Mouse (Mus musculus) frontal cortex, postnatal 36 days (tissue): ENCODE measurements around the gene Renbp.

ENCODE experiments used
- DNase-seq, 2 experiments: peaks; one replicate each; pipeline ENCODE4 v3.0.0; 2022; ENCODE audit warnings: low spot score in 2 of 2

The Renbp gene

DNA sequence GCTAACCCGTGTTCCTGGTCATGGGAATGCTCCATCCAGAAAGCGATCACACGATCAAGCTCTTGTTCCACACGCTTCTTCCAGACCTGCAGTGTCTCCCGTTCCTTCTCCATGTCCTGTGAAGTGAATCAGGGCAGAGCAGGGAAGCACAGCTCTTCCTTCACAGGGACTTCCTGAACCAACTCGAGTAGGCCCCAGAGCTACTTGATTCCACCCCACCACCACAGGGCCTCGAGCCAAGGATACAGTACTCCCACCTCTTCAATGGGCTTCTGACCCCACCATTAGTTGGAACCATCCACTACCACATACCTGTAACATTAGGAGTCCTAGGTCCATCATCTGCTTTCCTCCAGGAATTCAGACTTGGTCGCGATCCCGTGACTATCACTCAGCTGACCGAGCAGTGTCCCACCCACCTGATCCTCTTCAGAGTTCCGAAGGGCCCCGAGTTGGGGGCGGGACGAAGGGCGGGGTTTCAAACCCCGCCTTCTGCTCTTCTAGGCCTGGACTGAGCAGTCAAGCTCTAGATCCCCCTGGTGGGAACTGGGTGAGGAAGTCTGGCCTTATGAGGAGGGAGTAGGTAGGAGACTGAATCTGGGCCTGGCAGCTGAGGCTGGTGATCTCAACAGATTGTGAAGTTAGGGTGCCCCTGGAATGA, at the start of gene Renbp:
Gene Renbp (minus strand): TSS at position 449 of the 661 bp plus-strand sequence.
- no peak for DNase-seq

DNA sequence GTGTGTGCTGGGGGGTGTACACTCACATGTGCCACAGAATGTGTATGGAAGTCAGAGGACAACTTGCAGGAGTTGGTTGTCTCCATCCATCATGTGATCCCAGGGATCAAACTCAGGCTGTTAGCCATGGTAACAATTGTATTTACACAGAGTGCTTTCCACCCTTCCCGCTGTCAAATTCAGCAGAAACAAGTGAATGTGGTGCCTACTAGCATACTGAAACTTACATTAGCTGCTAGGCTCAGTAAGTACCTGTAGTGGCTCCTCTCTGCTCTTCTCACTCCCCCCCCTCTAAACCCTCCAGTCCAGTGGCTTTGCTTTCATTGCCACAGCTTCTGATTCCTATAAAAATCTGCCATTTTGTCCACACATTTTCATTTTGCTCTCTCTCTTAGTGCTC, 47.1 kb upstream of the Renbp start:
- DNase-seq, result no peak

- no peak for DNase-seq
Observed at GRCm38 (mm10) chrX:73976283-73976682, 45.6 kb upstream of the Renbp start.

GRCm38 (mm10) chrX:73972774-73973173, 42.1 kb upstream of the Renbp start:
- DNase-seq, result no peak

GRCm38 (mm10) chrX:73970781-73971180, 40.1 kb upstream of the Renbp start:
- no peak for DNase-seq

GRCm38 (mm10) chrX:73969729-73970128, 39.1 kb upstream of the Renbp start:
- DNase-seq, result no peak

GRCm38 (mm10) chrX:73969167-73969566, 38.5 kb upstream of the Renbp start:
- DNase-seq, result no peak

- DNase-seq, result peak; percentile 89 to 90
Observed at GRCm38 (mm10) chrX:73967177-73968075, 36.8 kb upstream of the Renbp start.

DNA sequence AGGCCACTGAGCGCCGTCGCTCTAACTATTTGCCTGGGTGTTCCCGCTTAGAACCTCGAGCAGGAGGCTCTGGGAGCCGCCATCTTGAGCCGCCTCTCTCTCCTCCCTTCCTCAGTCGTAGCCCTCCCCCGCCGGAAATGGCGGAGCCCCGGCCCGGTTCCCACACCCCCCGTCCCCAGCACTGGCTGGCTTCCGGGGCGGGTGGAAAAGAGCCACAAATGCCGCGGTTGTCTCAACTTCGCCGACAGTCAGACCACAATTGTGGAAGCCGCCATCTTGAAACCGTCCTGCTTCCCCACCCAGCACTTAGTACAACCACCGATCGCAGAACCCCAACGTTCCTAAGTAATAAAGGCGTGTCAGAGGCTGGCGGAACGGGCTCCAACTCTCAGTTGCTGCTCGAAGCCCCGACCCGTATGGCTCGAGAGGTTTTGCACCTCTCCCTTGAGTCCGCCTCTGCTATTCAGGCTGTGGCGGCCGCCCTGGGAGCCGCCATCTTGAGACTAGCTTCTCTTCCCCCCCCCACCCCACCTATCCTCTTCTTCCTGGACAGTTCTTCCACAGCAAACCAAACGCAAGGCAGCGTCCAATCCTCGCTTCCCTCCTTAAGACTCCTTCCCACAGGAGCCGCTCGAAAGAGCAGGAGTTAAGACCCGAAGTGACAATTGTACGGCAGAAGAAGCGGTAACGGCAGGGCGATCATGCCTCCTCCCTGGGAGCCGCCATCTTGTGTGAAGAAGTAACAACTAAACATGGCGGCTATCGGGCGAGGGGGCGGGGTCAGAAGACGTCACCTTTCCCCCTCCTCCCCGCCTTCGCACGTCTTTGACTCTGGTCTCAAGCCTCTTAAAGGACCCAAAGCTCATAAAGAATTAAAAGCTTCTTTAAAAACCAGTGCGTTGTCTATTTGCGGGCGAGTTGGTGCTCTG, 35.9 kb upstream of the Renbp start, which contains the start of gene Hcfc1:
Gene Hcfc1 (minus strand): TSS at position 110 of the 929 bp plus-strand sequence.
- peak; percentile 86 to 90 for DNase-seq

- peak; percentile 65 to 67 for DNase-seq
Observed at GRCm38 (mm10) chrX:73965307-73965706, 34.7 kb upstream of the Renbp start.

DNA sequence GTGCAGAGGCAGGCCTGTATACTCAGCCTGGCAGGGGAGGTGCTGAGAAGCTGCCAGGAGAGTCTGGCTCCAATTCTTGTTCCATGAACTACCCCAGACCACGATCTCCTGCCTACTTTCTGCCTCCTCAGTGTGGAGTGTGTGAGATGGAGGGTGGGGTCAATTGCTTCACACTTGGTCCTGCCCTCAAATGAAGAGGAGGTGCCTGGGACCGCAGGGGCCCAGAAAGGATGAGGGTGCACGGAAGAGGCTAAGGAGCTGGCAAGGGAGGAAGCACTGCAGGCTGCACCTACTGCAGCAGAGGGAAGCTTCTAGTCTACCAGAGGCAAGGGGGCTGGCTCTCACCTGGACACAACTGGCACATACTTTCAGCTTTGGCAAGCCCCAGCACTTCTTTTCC, 33.7 kb upstream of the Renbp start:
- DNase-seq, result no peak

DNA sequence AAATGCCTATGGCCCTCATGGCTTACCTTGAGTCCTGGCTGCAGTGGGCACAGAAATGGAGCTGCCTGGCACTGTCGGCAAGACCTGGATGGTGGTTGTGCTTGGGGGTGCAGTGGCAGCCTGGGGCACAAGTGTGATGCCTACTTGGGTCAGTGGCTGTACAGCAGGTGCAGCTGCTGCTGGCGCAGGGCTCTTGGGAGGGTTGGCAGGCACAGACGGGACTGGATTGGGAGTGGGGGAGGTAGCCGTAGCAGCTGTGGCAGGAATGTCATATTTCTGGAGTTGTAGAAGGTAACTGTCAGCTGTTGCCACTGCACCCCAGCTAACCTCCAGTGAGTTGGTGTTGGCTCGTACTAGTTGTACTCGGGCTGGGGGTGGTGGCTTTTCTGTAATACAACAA, 24.3 kb upstream of the Renbp start:
- no peak for DNase-seq

GRCm38 (mm10) chrX:73952603-73953002, 22.0 kb upstream of the Renbp start:
- DNase-seq, result no peak

- no peak for DNase-seq
Observed at GRCm38 (mm10) chrX:73949341-73949740, 18.7 kb upstream of the Renbp start.

DNA sequence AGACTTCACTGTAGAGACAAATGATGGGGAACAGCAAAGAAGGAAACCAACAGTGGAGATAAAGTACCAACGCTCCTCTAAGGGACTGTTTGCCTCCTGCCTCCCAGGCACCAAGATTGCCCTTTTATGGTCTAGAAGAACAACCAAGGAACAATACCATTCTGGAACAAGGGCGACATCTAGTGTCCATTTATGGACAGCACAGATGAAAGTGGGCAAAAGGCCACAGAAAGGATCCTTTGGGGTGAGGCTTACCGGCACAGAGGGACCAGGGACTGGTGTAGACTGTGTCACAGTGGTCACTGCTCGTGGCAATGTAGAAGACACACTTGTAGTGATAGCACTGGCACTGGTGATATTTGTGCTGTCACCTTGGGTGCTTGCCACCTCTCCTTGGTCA, 18.0 kb upstream of the Renbp start:
- peak; percentile 29 to 53 for DNase-seq

DNA sequence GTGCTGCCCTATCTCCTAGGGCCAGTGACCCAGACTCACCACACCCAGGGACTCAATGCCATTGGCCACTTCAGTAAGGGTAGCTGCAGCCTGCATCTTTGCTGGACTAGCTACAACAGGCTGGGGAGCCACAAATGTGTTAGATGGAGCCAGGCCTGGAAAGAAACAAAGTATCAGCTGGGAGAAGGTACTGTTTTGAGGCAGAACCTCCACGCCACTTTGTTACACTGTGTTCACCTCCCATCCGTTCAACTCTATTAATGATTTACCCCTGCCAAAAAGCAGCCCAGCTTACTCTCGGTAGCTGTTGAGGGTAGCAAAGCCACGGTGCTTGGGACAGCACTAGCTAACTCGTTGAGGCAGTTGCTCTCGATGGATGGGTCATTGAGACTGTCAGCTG, 16.2 kb upstream of the Renbp start:
- DNase-seq, result no peak

- DNase-seq, result no peak
Observed at GRCm38 (mm10) chrX:73942294-73942693, 11.6 kb upstream of the Renbp start.

DNA sequence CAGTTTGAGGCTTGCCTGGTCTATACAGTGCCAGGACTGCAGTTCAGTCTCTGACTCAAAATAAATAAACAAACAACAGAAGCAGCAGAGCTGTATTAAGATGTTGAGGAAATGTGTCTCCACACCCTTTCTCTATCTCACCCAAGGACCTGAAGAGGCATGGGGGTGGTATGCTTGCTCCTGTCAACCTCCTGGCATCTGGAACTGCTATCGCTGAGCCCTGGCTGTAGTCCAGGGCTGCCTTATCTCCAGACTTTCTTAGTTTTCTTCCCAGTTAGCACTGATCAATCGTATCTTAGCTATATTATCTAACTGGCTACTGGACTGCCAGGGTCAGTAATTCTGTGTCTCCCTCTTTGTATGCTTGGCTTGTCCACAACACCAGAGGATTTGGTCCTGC, 11.2 kb upstream of the Renbp start:
- no peak for DNase-seq

DNA sequence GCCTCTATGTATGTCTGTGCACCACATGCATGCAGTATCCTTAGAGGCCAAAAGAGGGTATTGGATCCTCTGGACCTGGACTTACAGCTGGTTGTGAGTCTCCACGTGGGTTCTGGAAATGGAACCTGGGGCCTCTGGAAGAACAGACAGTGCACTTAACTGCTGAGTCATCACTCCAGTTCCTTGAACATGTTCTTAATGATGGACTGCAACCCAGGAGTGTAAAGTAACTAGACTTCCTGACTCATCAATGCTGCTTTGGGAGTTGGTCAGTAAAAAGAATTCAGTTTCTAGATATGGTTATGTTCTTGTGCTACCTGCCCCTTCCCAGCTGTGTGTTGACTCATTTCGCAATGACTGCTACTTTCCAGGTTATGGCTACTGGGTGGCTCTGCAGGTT, 1.2 kb upstream of the Renbp start:
- no peak for DNase-seq

- DNase-seq, result no peak
Observed at GRCm38 (mm10) chrX:73922550-73922882, 8.1 kb downstream of the Renbp start.

DNA sequence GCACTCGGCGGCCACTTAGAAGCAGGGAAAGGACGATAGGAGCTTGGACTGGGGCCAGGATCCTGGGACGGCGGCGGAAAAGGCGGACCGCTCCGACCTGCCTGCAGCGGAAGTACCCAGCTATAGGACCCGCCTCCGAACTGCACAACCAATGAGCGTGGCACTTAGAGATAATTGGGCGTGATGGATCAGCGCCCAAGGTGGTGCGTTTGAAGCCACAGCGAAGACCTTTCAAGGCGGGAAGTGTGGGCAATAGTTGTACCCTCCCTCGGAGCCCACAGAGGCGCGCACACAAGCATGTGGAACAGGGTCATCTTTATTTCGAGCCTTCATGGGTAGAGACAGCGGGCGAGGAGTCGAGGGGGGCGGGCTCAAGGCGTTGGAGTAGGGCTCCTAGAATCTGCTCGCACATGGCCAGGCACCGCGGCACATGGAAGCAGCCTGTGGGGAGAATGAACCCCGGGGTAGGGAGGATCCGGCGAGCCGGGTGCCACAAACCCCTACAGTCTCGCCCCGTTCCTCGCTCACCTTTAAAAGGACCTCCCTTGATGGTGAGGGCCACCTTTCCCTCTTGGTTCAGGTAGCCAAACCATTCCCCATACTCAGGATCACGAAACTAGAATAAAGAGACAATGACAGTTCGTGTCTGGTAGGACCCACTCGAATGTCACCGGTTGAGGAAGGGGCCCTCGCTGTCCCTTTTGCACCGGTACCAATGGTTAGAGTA, 8.7 kb downstream of the Renbp start, which contains the start of the genes Arhgap4 and Naa10:
Gene Arhgap4 (minus strand): TSS at position 48 of the 727 bp plus-strand sequence.
Gene Naa10 (minus strand): TSS at position 122 of the 727 bp plus-strand sequence.
- DNase-seq, result peak; percentile 78 to 87
